Mouse (Mus musculus) hindbrain, embryonic 13.5 days (tissue): ENCODE results near the gene Olfr495. TPM values are rescaled to one million over a fixed set of nuclear protein-coding genes. Genes with fewer than 3 reads are reported as not detected.

Experiments used
- ATAC-seq: fragments of 200-750 bp; cut with Nextera tagmentation; 2 replicates; pipeline ENCODE4 v1.8.0; 2017; ENCODE audit warnings: moderate TSS enrichment; ENCODE audit not compliant: low FRiP score
- H3K27ac ChIP-seq: fragments of 300-500 bp; sonication (generic); 2 replicates; pipeline ENCODE4 v1.5.1; 2015; ENCODE audit warnings: inconsistent platforms, mild to moderate bottlenecking, moderate library complexity
- H3K27me3 ChIP-seq: fragments of 300-500 bp; sonication (generic); 2 replicates; pipeline ENCODE4 v1.6.1; 2015; ENCODE audit warnings: mild to moderate bottlenecking, inconsistent platforms
- H3K36me3 ChIP-seq: fragments of 300-500 bp; sonication (generic); 2 replicates; pipeline ENCODE4 v1.6.1; 2015; ENCODE audit warnings: mild to moderate bottlenecking, inconsistent platforms
- H3K4me1 ChIP-seq: fragments of 300-500 bp; sonication (generic); replicated peaks from 2 replicates; pipeline ENCODE4 v1.6.1; 2015; ENCODE audit warnings: inconsistent platforms
- H3K4me2 ChIP-seq: fragments of 300-500 bp; sonication (generic); 2 replicates; pipeline ENCODE4 v1.6.1; 2015; ENCODE audit warnings: inconsistent platforms, mild to moderate bottlenecking, moderate library complexity
- H3K4me3 ChIP-seq: fragments of 300-500 bp; sonication (generic); 2 replicates; pipeline ENCODE4 v1.5.1; 2015; ENCODE audit warnings: mild to moderate bottlenecking, inconsistent platforms
- H3K9ac ChIP-seq: fragments of 300-500 bp; sonication (generic); 2 replicates; pipeline ENCODE4 v1.6.1; 2015; ENCODE audit warnings: mild to moderate bottlenecking, inconsistent platforms
- H3K9me3 ChIP-seq: fragments of 300-500 bp; sonication (generic); 2 replicates; pipeline ENCODE4 v1.6.1; 2016; ENCODE audit warnings: inconsistent platforms
- WGBS: fragments of 180-500 bp; shearing (Covaris S2); methylation state at CpG from one replicate; pipeline ENCODE4 v1.1.7; 2015; 5-methylcytosine and 5-hydroxymethylcytosine counted together
- polyA plus RNA-seq: library from polyadenylated mRNA; unstranded; fragments of >200 nt; fragmentation: Nextera tagmentation; extraction: Ambion mirVana; gene quantifications from 2 replicates; pipeline ENCODE4 v1.2.1, GENCODE M21; 2015

Gene Olfr495
- not detected in 2 replicates for polyA plus RNA-seq

- H3K4me2 ChIP-seq, result no peak within 1 kb of the TSS
- H3K27me3 ChIP-seq, result no peaks in the 10 kb centered on the region
- no peak within 1 kb of the TSS for H3K4me3 ChIP-seq
- 85% methylated on average over 1 of the region's 1 CpGs for WGBS
- H3K4me1 ChIP-seq, result no peaks in the 10 kb centered on the region
- H3K9ac ChIP-seq, result no peak within 1 kb of the TSS
- H3K27ac ChIP-seq, result no peak within 1 kb of the TSS
- ATAC-seq, result no peak
- no peaks in the 10 kb centered on the region for H3K9me3 ChIP-seq
- H3K36me3 ChIP-seq, result no peaks in the 10 kb centered on the region
These were observed at the start of gene Olfr495 for GRCm38 (mm10) chr7:108392867-108393266. TSS of gene Olfr495 (plus strand) at chr7:108393167.

- Histone ChIP-seq H3K4me3 (no peak within 1 kb of the TSS), H3K4me1 (no peaks in the 10 kb centered on the region), H3K4me2 (no peak within 1 kb of the TSS), H3K9ac (no peak within 1 kb of the TSS), H3K27ac (no peak within 1 kb of the TSS), H3K9me3 (no peaks in the 10 kb centered on the region), H3K27me3 (no peaks in the 10 kb centered on the region), H3K36me3 (no peaks in the 10 kb centered on the region)
- WGBS, result 70% methylated on average over 1 of the region's 1 CpGs
- no peak for ATAC-seq
These were observed 46.1 kb upstream of the Olfr495 start, which contains the start of gene Olfr493 for GRCm38 (mm10) chr7:108346879-108347278. TSS of gene Olfr493 (minus strand) at chr7:108346979.

GRCm38 (mm10) chr7:108365035-108365434 is 27.9 kb upstream of the Olfr495 start, which contains the start of gene Olfr494:
TSS of gene Olfr494 (plus strand) at chr7:108365335.
- Histone ChIP-seq H3K27ac (no peak within 1 kb of the TSS), H3K4me3 (no peak within 1 kb of the TSS), H3K4me2 (no peak within 1 kb of the TSS), H3K27me3 (no peaks in the 10 kb centered on the region), H3K4me1 (no peaks in the 10 kb centered on the region), H3K36me3 (no peaks in the 10 kb centered on the region), H3K9me3 (no peaks in the 10 kb centered on the region), H3K9ac (no peak within 1 kb of the TSS)
- 88% methylated on average over 3 of the region's 3 CpGs for WGBS
- ATAC-seq, result no peak

GRCm38 (mm10) chr7:108420121-108420520 is 27.2 kb downstream of the Olfr495 start, which contains the start of gene Olfr497:
TSS of gene Olfr497 (plus strand) at chr7:108420421.
- ATAC-seq, result no peak
- Histone ChIP-seq H3K9me3 (no peaks in the 10 kb centered on the region), H3K4me1 (no peaks in the 10 kb centered on the region), H3K4me3 (no peak within 1 kb of the TSS), H3K4me2 (no peak within 1 kb of the TSS), H3K36me3 (no peaks in the 10 kb centered on the region), H3K27me3 (no peaks in the 10 kb centered on the region), H3K27ac (no peak within 1 kb of the TSS), H3K9ac (no peak within 1 kb of the TSS)
- 83% methylated on average over 2 of the region's 2 CpGs for WGBS

Other genes starting within 250 kb of the Olfr495 start
- gene Olfr485, start 233.3 kb upstream of the Olfr495 start, polyA plus RNA-seq, result not detected in 2 replicates
- not detected in 2 replicates for gene Olfr486, start 220.4 kb upstream of the Olfr495 start, polyA plus RNA-seq
- not detected in 2 replicates for gene Olfr487, start 178.5 kb upstream of the Olfr495 start, polyA plus RNA-seq
- not detected in 2 replicates for gene Olfr488, start 134.8 kb upstream of the Olfr495 start, polyA plus RNA-seq
- gene Olfr490, start 104.2 kb upstream of the Olfr495 start, polyA plus RNA-seq, result not detected in 2 replicates
- not detected in 2 replicates for gene Olfr491, start 79.7 kb upstream of the Olfr495 start, polyA plus RNA-seq
- gene Olfr492, start 69.5 kb upstream of the Olfr495 start, polyA plus RNA-seq, result not detected in 2 replicates
- gene Olfr493, start 46.2 kb upstream of the Olfr495 start, polyA plus RNA-seq, result not detected in 2 replicates
- gene Olfr494, start 27.8 kb upstream of the Olfr495 start, polyA plus RNA-seq, result not detected in 2 replicates
- not detected in 2 replicates for gene Olfr497, start 27.3 kb downstream of the Olfr495 start, polyA plus RNA-seq
- not detected in 2 replicates for gene Olfr498, start 72.2 kb downstream of the Olfr495 start, polyA plus RNA-seq
- not detected in 2 replicates for gene Olfr502, start 131.9 kb downstream of the Olfr495 start, polyA plus RNA-seq
- gene Olfr503, start 151.4 kb downstream of the Olfr495 start, polyA plus RNA-seq, result not detected in 2 replicates
- gene Olfr504, start 172.6 kb downstream of the Olfr495 start, polyA plus RNA-seq, result not detected in 2 replicates
- not detected in 2 replicates for gene Olfr506, start 217.6 kb downstream of the Olfr495 start, polyA plus RNA-seq
- gene Olfr507, start 228.6 kb downstream of the Olfr495 start, polyA plus RNA-seq, result not detected in 2 replicates
- not detected in 2 replicates for gene Olfr508, start 236.8 kb downstream of the Olfr495 start, polyA plus RNA-seq